Mouse (Mus musculus) G1E-ER4 (cell line): ENCODE data around the gene Foxn4. TPM values are rescaled to one million over a fixed set of nuclear protein-coding genes. Genes with fewer than 3 reads are reported as not detected.

Experiments used
- GATA1 ChIP-seq: IDR thresholded peaks from one replicate; pipeline ENCODE4 v1.8.0; 2012; ENCODE audit warnings: low read length, inconsistent platforms
- polyA plus RNA-seq: library from polyadenylated mRNA; stranded (reverse); fragments of >175 nt; gene quantifications from 2 replicates; pipeline ENCODE4 v1.2.3, GENCODE M21; 2012

The Foxn4 gene
- polyA plus RNA-seq, 1 experiment = not detected

DNA sequence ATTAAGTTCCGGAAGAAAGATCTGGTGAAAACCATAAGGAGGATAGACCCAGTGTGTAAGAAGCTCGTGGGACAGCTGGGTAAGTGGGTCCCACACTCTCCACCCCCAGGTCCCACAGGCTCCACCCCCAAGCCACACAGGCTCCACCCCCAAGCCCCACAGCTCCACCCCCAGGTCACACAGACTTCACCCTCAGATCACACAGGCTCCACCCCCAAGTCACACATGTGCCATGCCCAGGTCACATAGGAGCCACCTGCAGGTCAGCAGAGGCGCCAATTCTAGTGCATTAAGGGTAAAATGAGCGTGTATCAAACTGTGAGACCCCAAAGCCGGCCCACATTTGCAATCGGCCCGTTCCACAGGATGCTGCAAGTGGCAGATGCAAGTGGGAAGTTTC, 27.1 kb downstream of the Foxn4 start:
- TF ChIP-seq GATA1 = no peak

DNA sequence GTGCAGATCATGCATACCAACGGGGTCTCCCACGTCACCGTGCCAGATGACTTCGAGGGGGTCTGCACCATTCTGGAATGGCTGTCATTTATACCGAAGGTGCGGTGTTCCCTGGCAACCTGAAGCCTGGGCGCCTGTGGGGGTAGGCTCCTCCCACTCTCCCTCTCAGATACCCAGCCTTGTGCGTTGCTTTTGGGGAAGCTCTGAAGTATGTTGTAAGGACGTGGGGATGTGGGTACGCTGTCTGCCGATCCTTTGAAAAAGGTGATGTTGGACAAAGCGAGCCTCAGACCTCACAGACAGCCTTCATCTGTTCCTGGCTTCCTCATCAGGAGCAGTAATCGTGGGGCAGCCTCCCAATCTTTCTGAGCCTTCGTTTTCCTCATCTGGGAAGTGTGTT, 33.9 kb downstream of the Foxn4 start:
- no peak for TF ChIP-seq GATA1

DNA sequence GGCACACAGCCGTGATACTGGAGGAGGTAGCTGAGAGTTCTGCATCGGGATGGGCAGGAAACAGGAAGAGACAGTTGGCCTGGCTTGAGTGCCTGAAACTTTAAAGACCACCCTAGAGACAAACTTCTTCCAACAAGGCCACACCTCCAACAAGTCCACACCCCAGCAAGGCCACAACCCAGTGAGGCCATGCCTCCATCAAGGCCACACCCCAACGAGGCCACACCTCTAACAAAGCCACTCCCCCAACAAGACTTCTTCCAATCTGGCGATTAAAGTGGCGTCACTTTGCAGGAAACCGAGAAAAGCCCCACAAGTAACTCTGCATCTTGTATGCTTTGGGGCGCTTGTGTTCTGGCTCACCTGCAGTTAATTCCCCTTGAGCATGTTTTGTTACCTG, 34.7 kb downstream of the Foxn4 start:
- no peak for TF ChIP-seq GATA1

DNA sequence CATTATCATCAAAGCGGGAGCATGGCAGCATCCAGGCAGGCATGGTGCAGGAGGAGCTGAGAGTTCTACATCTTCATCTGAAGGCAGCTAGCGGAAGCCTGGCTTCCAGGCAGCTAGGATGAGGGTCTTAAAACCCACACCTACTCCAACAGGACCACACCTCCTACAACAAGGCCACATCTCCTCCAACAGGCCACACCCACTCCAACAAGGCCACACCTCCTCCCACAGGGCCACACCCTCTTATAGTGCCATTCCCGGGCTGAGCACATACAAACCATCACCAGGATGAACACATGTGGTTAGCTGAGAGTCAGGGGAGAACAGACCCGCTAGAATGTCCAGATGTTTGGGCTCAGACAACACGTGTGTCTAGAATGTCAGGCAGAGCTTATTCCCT, 44.7 kb downstream of the Foxn4 start:
- no peak for TF ChIP-seq GATA1

DNA sequence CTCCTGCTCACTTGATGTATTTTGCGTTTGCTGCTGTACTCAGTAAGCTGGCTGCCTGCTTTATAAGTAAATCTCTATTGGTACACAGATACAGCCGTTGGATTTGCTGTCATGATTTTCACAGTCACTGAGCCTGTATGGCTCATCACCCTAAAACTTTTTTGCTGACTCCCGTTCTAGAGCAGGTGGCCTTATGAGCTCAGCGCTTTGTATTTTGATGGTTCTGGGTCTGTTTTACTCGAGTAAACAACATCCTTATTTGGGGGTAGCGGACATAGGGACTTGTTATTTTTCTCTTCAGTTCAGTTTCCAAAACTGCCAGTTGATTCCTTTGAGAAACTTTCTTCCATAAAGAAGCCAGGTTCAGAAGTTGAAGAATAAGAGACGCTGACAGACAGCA, 47.6 kb downstream of the Foxn4 start:
- TF ChIP-seq GATA1 = no peak

DNA sequence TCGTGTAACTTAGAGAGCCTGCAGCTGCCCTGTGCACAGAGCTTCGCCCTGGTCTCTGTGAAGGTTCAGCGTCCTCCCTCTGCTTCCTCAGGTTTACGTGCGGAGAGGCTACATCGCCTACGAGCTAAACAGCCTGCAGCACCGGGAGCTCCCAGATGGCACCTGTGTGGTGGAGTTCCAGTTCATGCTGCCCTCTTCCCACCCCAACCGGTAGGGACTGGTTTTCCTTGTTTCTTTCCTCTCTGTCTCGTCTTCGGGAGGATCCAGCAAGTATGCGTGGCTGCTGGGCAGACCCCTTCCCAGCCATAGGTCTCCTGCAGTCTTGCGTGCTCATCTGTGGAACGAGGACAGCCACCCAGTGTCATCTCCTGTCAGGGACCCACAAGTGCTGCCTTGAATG, 54.8 kb downstream of the Foxn4 start:
- TF ChIP-seq GATA1 = no peak

DNA sequence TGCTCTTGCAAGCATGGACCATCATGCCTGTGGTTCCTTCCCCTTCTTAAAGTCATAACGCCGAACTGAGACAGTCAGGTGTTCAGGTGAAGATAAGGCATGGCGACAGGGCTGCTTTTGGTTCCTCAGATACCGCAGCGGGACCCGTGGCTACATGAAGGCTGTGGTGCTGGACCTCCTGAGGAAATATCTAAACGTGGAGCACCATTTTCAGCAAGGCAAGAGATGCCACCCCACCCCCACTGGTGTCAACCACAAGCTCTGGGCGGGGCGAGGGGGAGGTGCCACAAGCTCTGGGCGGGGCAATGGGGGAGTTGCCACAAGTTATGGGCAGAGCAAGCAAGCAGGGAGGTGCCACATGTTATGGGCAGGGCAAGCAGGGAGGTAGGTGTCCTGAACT, 60.4 kb downstream of the Foxn4 start:
- no peak for TF ChIP-seq GATA1

DNA sequence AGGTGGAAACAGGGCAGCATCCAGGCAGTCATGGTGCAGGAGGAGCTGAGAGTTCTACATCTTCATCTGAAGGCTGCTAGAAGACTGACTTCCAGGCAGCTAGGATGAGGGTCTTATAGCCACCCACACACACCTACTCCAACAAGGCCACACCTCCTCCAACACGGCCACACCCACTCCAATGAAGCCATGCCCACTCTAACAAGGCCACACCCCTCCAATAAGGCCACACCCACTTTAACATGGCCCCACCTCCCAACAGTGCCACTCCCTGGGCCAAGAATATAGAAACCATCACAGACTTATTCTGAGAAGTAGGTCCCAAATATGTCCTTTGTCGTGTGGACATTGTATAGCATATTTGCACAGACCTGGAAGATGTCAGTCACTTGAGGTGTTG, 67.4 kb downstream of the Foxn4 start:
- no peak for TF ChIP-seq GATA1

Other genes starting within 250 kb of the Foxn4 start
- 8.4 and 9.8 TPM in 2 replicates for gene Usp30, start 208.3 kb downstream of the Foxn4 start, polyA plus RNA-seq
- gene Svop, start 182.2 kb downstream of the Foxn4 start, polyA plus RNA-seq = not detected in 2 replicates
- gene Alkbh2, start 145.6 kb downstream of the Foxn4 start, polyA plus RNA-seq = 19.0 and 23.3 TPM in 2 replicates
- gene Ung, start 143.4 kb downstream of the Foxn4 start, polyA plus RNA-seq = 55.3 and 73.3 TPM in 2 replicates
- 0.28 TPM in 2 replicates for gene Acacb, start 127.3 kb downstream of the Foxn4 start, polyA plus RNA-seq
- gene Myo1h, start 15.4 kb upstream of the Foxn4 start, polyA plus RNA-seq = not detected in 2 replicates
- 53.7 and 73.4 TPM in 2 replicates for gene Kctd10, start 106.7 kb upstream of the Foxn4 start, polyA plus RNA-seq
- gene Ube3b, start 106.8 kb upstream of the Foxn4 start, polyA plus RNA-seq = 53.6 and 77.4 TPM in 2 replicates
- gene Mmab, start 170.3 kb upstream of the Foxn4 start, polyA plus RNA-seq = 27.1 and 41.6 TPM in 2 replicates
- 73.6 and 75.3 TPM in 2 replicates for gene Mvk, start 170.5 kb upstream of the Foxn4 start, polyA plus RNA-seq